Mouse (Mus musculus): Measurements from ENCODE around the gene Usp17la. TPM values are rescaled to one million over a fixed set of nuclear protein-coding genes. Genes with fewer than 3 reads are reported as not detected.

Usp17la gene
- not detected in 2 replicates for polyA plus RNA-seq (2021; fragmentation: Nextera tagmentation)
- long read RNA-seq, experiment 1: 0 reads
- long read RNA-seq, experiment 2: 0 reads

DNA sequence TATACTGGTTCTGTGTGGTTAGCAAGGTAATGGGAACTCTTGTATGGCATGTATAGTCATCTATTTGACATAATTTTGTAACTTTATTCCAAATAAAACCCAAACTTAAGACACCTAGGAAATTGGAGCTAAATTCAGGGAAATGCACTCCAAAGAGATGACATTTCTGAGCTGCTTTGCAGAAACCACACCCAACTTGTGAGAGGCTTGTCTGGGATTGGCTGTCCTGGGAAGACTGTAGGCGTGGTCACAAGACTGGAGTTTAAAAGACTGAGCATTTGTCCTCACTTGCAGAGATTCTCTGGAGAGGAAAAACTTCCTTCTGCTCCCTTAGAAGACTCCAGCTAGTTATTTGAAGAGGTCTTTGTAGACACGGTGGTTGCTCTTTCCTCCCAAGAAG is at the start of gene Usp17la:
TSS of gene Usp17la (plus strand) at position 301 of the 400 bp plus-strand sequence.

DNA sequence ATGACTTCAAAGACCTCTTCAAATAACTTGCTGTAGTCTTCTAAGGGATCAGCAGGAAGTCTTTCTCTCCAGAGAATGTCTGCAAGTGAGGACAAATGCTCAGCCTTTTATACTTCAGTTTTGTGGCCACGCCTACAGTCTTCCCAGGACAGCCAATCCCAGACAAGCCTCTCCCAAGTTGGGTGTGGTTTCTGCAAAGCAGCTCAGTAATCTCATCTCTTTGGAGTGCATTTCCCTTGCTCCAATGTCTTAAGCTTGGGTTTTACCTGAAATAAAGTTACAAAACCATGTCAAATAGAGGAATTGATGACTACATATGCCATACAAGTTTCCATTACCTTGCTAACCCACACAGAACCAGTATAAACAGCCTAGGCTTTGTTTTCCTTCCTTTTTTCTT is 14.3 kb upstream of the Usp17la start, which contains the start of gene Usp17lb:
TSS of gene Usp17lb (minus strand) at position 101 of the 400 bp plus-strand sequence.

DNA sequence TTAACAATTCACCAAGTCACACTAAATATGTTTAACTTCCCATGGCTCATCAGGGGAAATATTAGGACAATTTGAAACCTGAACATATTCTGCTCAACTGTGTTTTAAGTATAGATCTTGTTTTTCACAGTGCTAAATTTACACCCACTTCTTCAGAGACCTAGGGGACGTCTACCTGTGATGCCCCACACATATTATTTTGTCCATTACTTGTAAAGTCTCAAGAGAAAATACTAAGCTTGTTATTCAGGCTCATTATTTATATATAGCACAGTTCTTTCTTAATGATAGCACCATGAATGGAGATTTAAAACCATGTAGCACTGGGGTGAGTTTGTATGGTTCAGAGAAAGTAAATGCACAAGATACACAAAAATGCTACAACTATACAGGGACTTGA is 20.9 kb downstream of the Usp17la start, which contains the start of gene Olfr665:
TSS of gene Olfr665 (plus strand) at position 301 of the 400 bp plus-strand sequence.

DNA sequence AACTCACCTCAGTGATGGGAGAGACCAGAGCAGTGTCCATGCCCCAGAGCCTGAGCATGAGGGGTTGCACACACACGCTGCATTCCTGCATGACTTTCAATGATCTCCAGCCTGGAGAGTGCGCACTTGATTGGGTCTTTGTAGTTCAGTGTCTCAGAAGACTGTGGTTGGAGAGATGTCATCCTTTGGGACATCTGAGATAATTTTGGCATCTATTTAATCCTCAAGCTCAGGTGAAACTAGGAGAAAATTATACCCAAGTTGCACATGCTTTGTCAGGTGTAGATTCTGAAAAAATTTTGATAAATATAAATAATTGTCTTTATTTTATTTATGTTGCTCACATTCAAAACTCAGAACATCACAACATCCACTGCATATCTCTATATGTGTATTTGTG is 39.0 kb downstream of the Usp17la start, which contains the start of gene Olfr666:
TSS of gene Olfr666 (minus strand) at position 101 of the 400 bp plus-strand sequence.

Other genes with a start within 250 kb of the Usp17la start
- not detected in 2 replicates for gene Olfr656, start 243.1 kb upstream of the Usp17la start, polyA plus RNA-seq (2021; fragmentation: Nextera tagmentation)
- gene Olfr657, start 232.2 kb upstream of the Usp17la start, polyA plus RNA-seq (2021; fragmentation: Nextera tagmentation): not detected in 2 replicates
- 0.09 and 0.13 TPM in 2 replicates for gene Olfr658, start 209.7 kb upstream of the Usp17la start, polyA plus RNA-seq (2021; fragmentation: Nextera tagmentation)
- gene Olfr659, start 190.3 kb upstream of the Usp17la start, polyA plus RNA-seq (2021; fragmentation: Nextera tagmentation): not detected in 2 replicates
- gene Olfr661, start 170.5 kb upstream of the Usp17la start, polyA plus RNA-seq (2021; fragmentation: Nextera tagmentation): not detected in 2 replicates
- not detected in 2 replicates for gene Usp17le, start 79.5 kb upstream of the Usp17la start, polyA plus RNA-seq (2021; fragmentation: Nextera tagmentation)
- gene Usp17lb, start 14.4 kb upstream of the Usp17la start, polyA plus RNA-seq (2021; fragmentation: Nextera tagmentation): not detected in 2 replicates
- gene Olfr665, start 21.0 kb downstream of the Usp17la start, polyA plus RNA-seq (2021; fragmentation: Nextera tagmentation): not detected in 2 replicates
- not detected in 2 replicates for gene Olfr666, start 38.9 kb downstream of the Usp17la start, polyA plus RNA-seq (2021; fragmentation: Nextera tagmentation)
- not detected in 2 replicates for gene Olfr667, start 64.5 kb downstream of the Usp17la start, polyA plus RNA-seq (2021; fragmentation: Nextera tagmentation)
- gene Olfr668, start 71.0 kb downstream of the Usp17la start, polyA plus RNA-seq (2021; fragmentation: Nextera tagmentation): not detected in 2 replicates
- gene Olfr669, start 77.2 kb downstream of the Usp17la start, polyA plus RNA-seq (2021; fragmentation: Nextera tagmentation): not detected in 2 replicates
- gene Olfr670, start 105.6 kb downstream of the Usp17la start, polyA plus RNA-seq (2021; fragmentation: Nextera tagmentation): not detected in 2 replicates
- not detected in 2 replicates for gene Olfr671, start 122.1 kb downstream of the Usp17la start, polyA plus RNA-seq (2021; fragmentation: Nextera tagmentation)
- not detected in 2 replicates for gene Olfr672, start 145.0 kb downstream of the Usp17la start, polyA plus RNA-seq (2021; fragmentation: Nextera tagmentation)
- not detected in 2 replicates for gene Olfr675, start 171.5 kb downstream of the Usp17la start, polyA plus RNA-seq (2021; fragmentation: Nextera tagmentation)
- not detected in 2 replicates for gene Olfr676, start 175.7 kb downstream of the Usp17la start, polyA plus RNA-seq (2021; fragmentation: Nextera tagmentation)
- not detected in 2 replicates for gene Olfr677, start 194.4 kb downstream of the Usp17la start, polyA plus RNA-seq (2021; fragmentation: Nextera tagmentation)
- not detected in 2 replicates for gene Olfr678, start 207.5 kb downstream of the Usp17la start, polyA plus RNA-seq (2021; fragmentation: Nextera tagmentation)
- not detected in 2 replicates for gene Olfr679, start 224.2 kb downstream of the Usp17la start, polyA plus RNA-seq (2021; fragmentation: Nextera tagmentation)
- gene Olfr680-ps1, start 235.8 kb downstream of the Usp17la start, polyA plus RNA-seq (2021; fragmentation: Nextera tagmentation): not detected in 2 replicates